Mouse (Mus musculus) embryonic facial prominence, embryonic 15.5 days (tissue): Measurements from ENCODE around the gene Ctsc. TPM values are rescaled to one million over a fixed set of nuclear protein-coding genes. Genes with fewer than 3 reads are reported as not detected.

ENCODE experiments used
- ATAC-seq: fragments of 200-750 bp; cut with Nextera tagmentation; 2 replicates; pipeline ENCODE4 v1.8.0; 2017; ENCODE audit warnings: low read depth, moderate TSS enrichment; ENCODE audit not compliant: insufficient number of reproducible peaks, low FRiP score, low TSS enrichment
- H3K27ac ChIP-seq: fragments of 300-500 bp; sonication (generic); replicated peaks from 2 replicates; pipeline ENCODE4 v1.5.1; 2015; ENCODE audit warnings: mild to moderate bottlenecking, inconsistent platforms
- H3K27me3 ChIP-seq: fragments of 300-500 bp; sonication (generic); 2 replicates; pipeline ENCODE4 v1.6.1; 2015; ENCODE audit warnings: inconsistent platforms
- H3K36me3 ChIP-seq: fragments of 300-500 bp; sonication (generic); 2 replicates; pipeline ENCODE4 v1.6.1; 2015; ENCODE audit warnings: mild to moderate bottlenecking, inconsistent platforms
- H3K4me1 ChIP-seq: fragments of 300-500 bp; sonication (generic); 2 replicates; pipeline ENCODE4 v1.6.1; 2015; ENCODE audit warnings: inconsistent platforms
- H3K4me2 ChIP-seq: fragments of 300-500 bp; sonication (generic); replicated peaks from 2 replicates; pipeline ENCODE4 v1.6.1; 2015; ENCODE audit warnings: mild to moderate bottlenecking, inconsistent platforms
- H3K4me3 ChIP-seq: fragments of 300-500 bp; sonication (generic); replicated peaks from 2 replicates; pipeline ENCODE4 v1.5.1; 2015; ENCODE audit warnings: mild to moderate bottlenecking, inconsistent platforms
- H3K9ac ChIP-seq: fragments of 300-500 bp; sonication (generic); 2 replicates; pipeline ENCODE4 v1.6.1; 2015; ENCODE audit warnings: inconsistent platforms
- H3K9me3 ChIP-seq: fragments of 300-500 bp; sonication (generic); replicated peaks from 2 replicates; pipeline ENCODE4 v1.6.1; 2016; ENCODE audit warnings: inconsistent platforms
- WGBS: fragments of 180-500 bp; shearing (Covaris S2); methylation state at CpG from one replicate; pipeline ENCODE4 v1.1.7; 2015; 5-methylcytosine and 5-hydroxymethylcytosine counted together
- polyA plus RNA-seq: library from polyadenylated mRNA; unstranded; fragments of >200 nt; fragmentation: Nextera tagmentation; extraction: Ambion mirVana; gene quantifications from 2 replicates; pipeline ENCODE4 v1.2.1, GENCODE M21; 2015

Ctsc gene
- polyA plus RNA-seq, 1 experiment from 2014 or later = 86.2 TPM

GRCm38 (mm10) chr7:88343828-88344227 lies 65.9 kb downstream of the Ctsc start:
- no peaks in the 10 kb centered on the region for H3K27me3 ChIP-seq
- no peak overlapping the region for H3K4me3 ChIP-seq
- no peak overlapping the region for H3K27ac ChIP-seq
- no peaks in the 10 kb centered on the region for H3K4me1 ChIP-seq
- ATAC-seq = no peak
- H3K9me3 ChIP-seq = no peaks in the 10 kb centered on the region
- H3K9ac ChIP-seq = no peak overlapping the region
- no peaks in the 10 kb centered on the region for H3K36me3 ChIP-seq
- H3K4me2 ChIP-seq = no peak overlapping the region

GRCm38 (mm10) chr7:88346035-88346434 lies 68.2 kb downstream of the Ctsc start:
- Histone ChIP-seq H3K9me3 (no peaks in the 10 kb centered on the region), H3K27ac (no peak overlapping the region), H3K9ac (no peak overlapping the region), H3K27me3 (no peaks in the 10 kb centered on the region), H3K36me3 (no peaks in the 10 kb centered on the region), H3K4me1 (no peaks in the 10 kb centered on the region), H3K4me2 (no peak overlapping the region), H3K4me3 (no peak overlapping the region)
- ATAC-seq = no peak
- 84% methylated on average over 1 of the region's 1 CpGs for WGBS

DNA sequence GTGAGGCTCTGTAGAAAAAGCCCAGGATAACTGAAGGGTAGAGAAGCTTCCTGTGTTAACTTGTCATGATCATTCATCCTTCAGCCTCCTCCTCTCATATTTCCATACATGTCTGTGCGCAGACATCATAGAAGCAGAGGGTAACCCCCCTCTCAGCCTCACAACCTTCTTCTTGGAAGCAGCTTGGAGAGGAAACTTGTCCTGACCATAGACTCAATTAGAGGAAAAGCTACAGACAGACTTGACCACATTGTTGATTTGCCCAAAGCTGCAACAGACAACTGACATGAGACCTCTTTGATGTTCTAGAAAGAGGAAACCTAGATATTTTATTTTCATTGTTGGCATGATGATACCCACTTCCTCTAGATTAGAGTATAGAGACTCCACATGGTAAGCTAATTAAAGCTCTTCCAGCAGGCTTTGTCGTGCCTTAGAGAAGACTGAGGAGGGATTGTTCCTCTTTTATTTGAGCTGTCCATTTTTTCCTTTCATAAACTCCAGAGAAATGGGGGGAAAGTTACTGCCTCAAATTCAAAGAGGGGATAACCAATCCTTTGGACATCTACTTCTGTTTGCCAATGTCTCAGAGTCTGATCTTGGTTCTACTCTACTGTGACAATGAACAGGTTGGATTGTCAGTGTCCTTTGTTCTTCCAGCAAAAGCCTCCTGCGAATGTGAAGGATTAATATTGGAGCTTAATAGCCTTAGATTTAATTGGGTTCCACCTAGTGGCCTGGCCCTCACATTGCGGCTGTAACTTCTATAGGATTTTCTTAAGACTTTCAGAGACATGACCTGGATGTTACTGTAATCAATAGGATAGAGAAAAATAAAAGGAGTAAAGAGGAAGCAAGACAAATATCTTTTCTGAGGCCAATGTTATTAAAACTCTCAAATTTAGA lies 79.2 kb downstream of the Ctsc start:
- Histone ChIP-seq H3K9ac (no peak overlapping the region), H3K4me3 (no peak overlapping the region), H3K36me3 (no peaks in the 10 kb centered on the region), H3K27me3 (no peaks in the 10 kb centered on the region), H3K4me1 (no peaks in the 10 kb centered on the region), H3K4me2 (no peak overlapping the region), H3K9me3 (no peaks in the 10 kb centered on the region), H3K27ac (no peak overlapping the region)
- WGBS = 38% methylated on average over 4 of the region's 4 CpGs
- no peak for ATAC-seq

DNA sequence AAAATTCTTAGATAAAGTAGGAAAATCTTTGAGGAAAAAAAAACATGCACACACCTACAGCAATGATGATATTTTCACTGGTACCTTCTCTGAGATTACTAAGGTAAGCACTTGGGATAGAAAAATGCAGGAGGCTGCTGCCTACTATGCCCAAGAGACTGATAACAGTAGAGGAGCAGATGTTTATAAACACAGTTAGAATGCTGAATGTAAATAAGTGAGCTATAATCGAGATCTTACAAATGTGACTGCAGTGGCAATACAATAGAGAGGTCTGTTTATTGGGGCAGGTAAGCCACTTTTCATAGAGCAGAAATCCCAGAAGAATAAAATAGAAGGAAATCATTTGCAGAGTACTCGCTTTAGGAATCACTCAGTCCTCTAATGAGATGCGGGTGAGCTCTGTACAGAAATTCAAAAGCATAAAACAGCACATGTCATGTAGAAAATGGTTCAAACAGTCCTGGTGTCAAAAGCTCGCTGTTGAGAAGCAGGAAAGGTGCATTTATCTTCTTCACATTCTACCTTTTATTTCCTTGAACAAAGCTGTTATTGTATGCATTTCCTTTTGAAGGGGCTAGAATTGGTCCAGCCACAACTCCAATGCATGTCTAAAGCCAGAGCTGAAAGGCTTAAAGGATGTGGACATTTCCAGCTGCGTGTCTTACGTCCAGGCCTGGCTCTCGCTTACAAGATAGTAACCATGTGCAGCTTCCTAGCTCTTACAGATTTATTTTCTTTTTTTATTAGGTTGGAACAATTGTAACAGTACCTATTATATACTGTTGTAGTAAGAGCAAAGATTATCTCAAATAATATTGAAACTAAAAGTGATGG lies 80.4 kb downstream of the Ctsc start:
- no peaks in the 10 kb centered on the region for H3K9me3 ChIP-seq
- no peaks in the 10 kb centered on the region for H3K4me1 ChIP-seq
- no peak overlapping the region for H3K27ac ChIP-seq
- H3K9ac ChIP-seq = no peak overlapping the region
- no peaks in the 10 kb centered on the region for H3K27me3 ChIP-seq
- H3K4me3 ChIP-seq = no peak overlapping the region
- H3K36me3 ChIP-seq = no peaks in the 10 kb centered on the region
- H3K4me2 ChIP-seq = no peak overlapping the region
- WGBS = 66% methylated on average over 7 of the region's 7 CpGs
- no peak for ATAC-seq

Other genes with a start within 250 kb of the Ctsc start
- 42.5 and 46.8 TPM in 2 replicates for gene Rab38, start 152.2 kb downstream of the Ctsc start, polyA plus RNA-seq